Comparison of ENCODE assay signal across 29 mouse cellular contexts in the genomic region with DNA sequence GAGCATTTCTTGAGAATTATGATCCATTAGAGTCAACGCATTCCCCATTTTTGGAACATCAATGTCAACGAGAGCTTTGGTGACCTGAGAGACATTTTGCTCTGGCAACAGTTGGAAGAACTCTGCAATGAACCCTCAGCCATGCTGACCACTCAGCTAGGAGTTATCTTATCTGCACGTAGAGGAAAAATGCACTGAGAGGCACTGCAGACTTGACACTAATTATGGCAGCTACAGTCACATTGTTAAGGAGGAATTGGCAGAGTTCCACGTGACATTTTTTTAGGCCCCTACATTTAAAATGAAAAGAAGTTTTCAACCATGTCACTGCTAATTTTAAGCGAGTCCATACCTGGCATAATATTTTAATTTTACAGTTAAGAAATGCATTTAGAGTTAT.
A peak's percentile ranks its signal among the peaks of the same experiment; 100 is the strongest.
DNase-seq lines count a peak whose midpoint lies in the region; ATAC-seq and TF ChIP-seq lines count a peak whose summit lies in the region.
"Had no signal": no experiment of that assay in that cellular context is flagged by ENCODE, and none has a peak within 500 bp of the region (broad histone marks: within the 10 kb centered on the region; RNA-seq: fewer than 3 reads in every experiment).

No protein-coding gene starts in this region.

- H3K9ac ChIP-seq in forebrain, embryonic 14.5 days (ENCODE audit: low read length), result no peak overlapping the region
- H3K9ac ChIP-seq in forebrain, embryonic 12.5 days, result no peak overlapping the region
- no peak overlapping the region for H3K9ac ChIP-seq in heart, embryonic 12.5 days
- H3K9ac ChIP-seq in heart, postnatal 0 days (replicated peaks; ENCODE audit: low read depth, low read length), result no peak overlapping the region
- no peak overlapping the region for H3K9ac ChIP-seq in kidney, embryonic 16.5 days (replicated peaks; ENCODE audit: low read length)
- no peak overlapping the region for H3K9ac ChIP-seq in midbrain, embryonic 13.5 days (replicated peaks)
- H3K9ac ChIP-seq: embryonic facial prominence, embryonic 12.5 days; forebrain, postnatal 0 days; hindbrain, embryonic 14.5 days; limb, embryonic 12.5 days; liver, embryonic 15.5 days; neural tube, embryonic 13.5 days had no signal

- no peaks in the 10 kb centered on the region for H3K36me3 ChIP-seq in forebrain, embryonic 14.5 days (ENCODE audit: control insufficient read depth, insufficient read depth, low read length)
- H3K36me3 ChIP-seq in forebrain, embryonic 12.5 days (replicated peaks), result no peaks in the 10 kb centered on the region
- H3K36me3 ChIP-seq in heart, embryonic 12.5 days, result no peaks in the 10 kb centered on the region
- H3K36me3 ChIP-seq in heart, postnatal 0 days (replicated peaks; ENCODE audit: control insufficient read depth, insufficient read depth, low read length), result no peaks in the 10 kb centered on the region
- H3K36me3 ChIP-seq in kidney, embryonic 16.5 days (ENCODE audit: insufficient read depth, low read length), result no peaks in the 10 kb centered on the region
- H3K36me3 ChIP-seq in midbrain, embryonic 13.5 days, result no peaks in the 10 kb centered on the region
- H3K36me3 ChIP-seq: embryonic facial prominence, embryonic 12.5 days; forebrain, embryonic 10.5 days; G1E; limb, embryonic 12.5 days; liver, embryonic 15.5 days; neural tube, embryonic 13.5 days had no signal

- no peak for TF ChIP-seq CTCF in heart, postnatal 0 days (IDR thresholded peaks at IDR 0.05; ENCODE audit: low read depth)

- H3K9me3 ChIP-seq in forebrain, embryonic 14.5 days (replicated peaks; ENCODE audit: control insufficient read depth, low read length), result no peaks in the 10 kb centered on the region
- no peaks in the 10 kb centered on the region for H3K9me3 ChIP-seq in forebrain, embryonic 12.5 days
- no peaks in the 10 kb centered on the region; the same call in 1 of the 2 replicates for H3K9me3 ChIP-seq in heart, embryonic 12.5 days (replicated peaks)
- H3K9me3 ChIP-seq in heart, postnatal 0 days (replicated peaks; ENCODE audit: control insufficient read depth, low read length), result peaks cover 5% of the 10 kb centered on the region; the same call in 1 of the 2 replicates
- H3K9me3 ChIP-seq in kidney, embryonic 16.5 days (ENCODE audit: low read length), result 0 out of 2 replicates have a peak, but pooled peaks cover 4% of the 10 kb centered on the region
- no peaks in the 10 kb centered on the region for H3K9me3 ChIP-seq in midbrain, embryonic 13.5 days
- H3K9me3 ChIP-seq: embryonic facial prominence, embryonic 12.5 days; forebrain, embryonic 10.5 days; G1E; liver, embryonic 15.5 days; neural tube, embryonic 13.5 days had no signal

- H3K4me3 ChIP-seq in forebrain, embryonic 14.5 days (ENCODE audit: low read depth, low read length), result no peak overlapping the region
- H3K4me3 ChIP-seq in forebrain, embryonic 12.5 days (replicated peaks), result no peak overlapping the region
- H3K4me3 ChIP-seq in heart, embryonic 12.5 days, result no peak overlapping the region
- H3K4me3 ChIP-seq in heart, postnatal 0 days (ENCODE audit: low read depth, low read length), result no peak overlapping the region
- H3K4me3 ChIP-seq in kidney, embryonic 16.5 days (ENCODE audit: low read length), result no peak overlapping the region
- no peak overlapping the region for H3K4me3 ChIP-seq in midbrain, embryonic 13.5 days (replicated peaks)
- H3K4me3 ChIP-seq: embryonic facial prominence, embryonic 12.5 days; forebrain, embryonic 10.5 days; layer of hippocampus, adult 2 months; left cerebral cortex, adult 2 months; limb, embryonic 12.5 days; liver, embryonic 15.5 days; neural tube, embryonic 13.5 days had no signal

- H3K27ac ChIP-seq in forebrain, embryonic 14.5 days (ENCODE audit: low read depth, low read length), result no peak overlapping the region
- no peak overlapping the region for H3K27ac ChIP-seq in forebrain, embryonic 12.5 days
- H3K27ac ChIP-seq in heart, embryonic 12.5 days (ENCODE audit: poor library complexity, severe bottlenecking), result peak overlapping the region; percentile 30; the same call in 1 of the 2 replicates
- H3K27ac ChIP-seq in heart, postnatal 0 days (ENCODE audit: low read depth), result peak overlapping the region; percentile 66
- no peak overlapping the region for H3K27ac ChIP-seq in kidney, embryonic 16.5 days (ENCODE audit: low read length)
- H3K27ac ChIP-seq in midbrain, embryonic 13.5 days, result no peak overlapping the region
- H3K27ac ChIP-seq: embryonic facial prominence, embryonic 12.5 days; forebrain, embryonic 10.5 days; hindbrain, embryonic 14.5 days; layer of hippocampus, adult 2 months; left cerebral cortex, adult 2 months; limb, embryonic 12.5 days; liver, embryonic 15.5 days; neural tube, embryonic 13.5 days had no signal

- TF ChIP-seq EP300 in heart, postnatal 0 days (IDR thresholded peaks at IDR 0.05; ENCODE audit: low read depth), result peak; percentile 73

- DNase-seq in forebrain, embryonic 14.5 days (ENCODE audit: low spot score), result peak; percentile 14
- peak; percentile 26 for DNase-seq in Muller cell, postnatal 12 days (ENCODE audit: inconsistent ontology term)
- DNase-seq in heart, postnatal 0 days (ENCODE audit: low spot score), result peak; percentile 76
- DNase-seq in thymus, postnatal 0 days (ENCODE audit: low spot score), result no peak
- DNase-seq: adrenal gland, postnatal 14 days; cerebellum, adult 11-12 months; cerebellum, adult 9-11 months; embryo, embryonic 11 days; forebrain, postnatal 0 days; kidney, adult 11 months; kidney, postnatal 25 days; lung, postnatal 36 days; right cerebral cortex, postnatal 14 days; thymus, postnatal 25 days had no signal

- H3K4me2 ChIP-seq in forebrain, embryonic 14.5 days (ENCODE audit: low read length), result no peak overlapping the region
- no peak overlapping the region for H3K4me2 ChIP-seq in forebrain, embryonic 12.5 days
- no peak overlapping the region for H3K4me2 ChIP-seq in heart, embryonic 12.5 days
- no peak overlapping the region for H3K4me2 ChIP-seq in heart, postnatal 0 days (ENCODE audit: low read depth, low read length)
- H3K4me2 ChIP-seq in kidney, embryonic 16.5 days (replicated peaks; ENCODE audit: low read depth, low read length), result no peak overlapping the region
- H3K4me2 ChIP-seq in midbrain, embryonic 13.5 days (replicated peaks), result no peak overlapping the region
- H3K4me2 ChIP-seq: embryonic facial prominence, embryonic 12.5 days; hindbrain, embryonic 14.5 days; limb, embryonic 12.5 days; liver, embryonic 15.5 days; midbrain, embryonic 11.5 days; neural tube, embryonic 13.5 days had no signal

- WGBS in forebrain, embryonic 14.5 days, result 70% methylated on average over 5 of the region's 5 CpGs
- WGBS in forebrain, embryonic 12.5 days, result 79% methylated on average over 5 of the region's 5 CpGs
- WGBS in heart, embryonic 12.5 days, result 21% methylated on average over 5 of the region's 5 CpGs
- 12% methylated on average over 5 of the region's 5 CpGs for WGBS in heart, postnatal 0 days
- 61% methylated on average over 5 of the region's 5 CpGs for WGBS in kidney, embryonic 16.5 days
- WGBS in midbrain, embryonic 13.5 days, result 82% methylated on average over 5 of the region's 5 CpGs

- H3K4me1 ChIP-seq in forebrain, embryonic 14.5 days (ENCODE audit: control insufficient read depth, insufficient read depth, low read length), result no peaks in the 10 kb centered on the region
- no peaks in the 10 kb centered on the region for H3K4me1 ChIP-seq in forebrain, embryonic 12.5 days
- H3K4me1 ChIP-seq in heart, embryonic 12.5 days (replicated peaks), result peaks cover 6% of the 10 kb centered on the region; the same call in 1 of the 2 replicates
- H3K4me1 ChIP-seq in heart, postnatal 0 days (ENCODE audit: control insufficient read depth, insufficient read depth), result no peaks in the 10 kb centered on the region
- no peaks in the 10 kb centered on the region for H3K4me1 ChIP-seq in kidney, embryonic 16.5 days (ENCODE audit: insufficient read depth, low read length)
- no peaks in the 10 kb centered on the region for H3K4me1 ChIP-seq in midbrain, embryonic 13.5 days (replicated peaks)
- H3K4me1 ChIP-seq: embryonic facial prominence, embryonic 12.5 days; forebrain, embryonic 10.5 days; limb, embryonic 12.5 days; liver, embryonic 15.5 days; neural tube, embryonic 13.5 days had no signal

- H3K27me3 ChIP-seq in forebrain, embryonic 14.5 days (replicated peaks; ENCODE audit: control insufficient read depth, insufficient read depth, low read length), result no peaks in the 10 kb centered on the region
- no peaks in the 10 kb centered on the region for H3K27me3 ChIP-seq in forebrain, embryonic 12.5 days
- no peaks in the 10 kb centered on the region for H3K27me3 ChIP-seq in heart, embryonic 12.5 days (replicated peaks)
- no peaks in the 10 kb centered on the region for H3K27me3 ChIP-seq in heart, postnatal 0 days (ENCODE audit: control insufficient read depth, insufficient read depth, low read length)
- no peaks in the 10 kb centered on the region for H3K27me3 ChIP-seq in kidney, embryonic 16.5 days (ENCODE audit: insufficient read depth, low read length)
- no peaks in the 10 kb centered on the region for H3K27me3 ChIP-seq in midbrain, embryonic 13.5 days
- H3K27me3 ChIP-seq: embryonic facial prominence, embryonic 12.5 days; limb, embryonic 12.5 days; liver, embryonic 15.5 days; neural tube, embryonic 13.5 days; Patski had no signal

- no peak for ATAC-seq in forebrain, embryonic 14.5 days
- no peak for ATAC-seq in forebrain, embryonic 12.5 days (ENCODE audit: low FRiP score)
- ATAC-seq in heart, embryonic 12.5 days (ENCODE audit: insufficient number of reproducible peaks, low FRiP score), result peak; percentile 76; the same call in 1 of the 2 replicates
- ATAC-seq in heart, postnatal 0 days (ENCODE audit: insufficient read depth, low read depth), result peak; percentile 85
- ATAC-seq in kidney, embryonic 16.5 days (ENCODE audit: low FRiP score, low TSS enrichment), result no peak
- no peak for ATAC-seq in midbrain, embryonic 13.5 days
- ATAC-seq: forebrain, postnatal 0 days; Patski had no signal

Comparison
In these comparisons a context has a peak if more than half of its experiments do, and no peak if none do; other contexts are left out.
1. ATAC-seq: peak in heart, embryonic 12.5 days (single experiment) and heart, postnatal 0 days (single experiment); none in forebrain, embryonic 14.5 days (single experiment), forebrain, embryonic 12.5 days (single experiment), kidney, embryonic 16.5 days (single experiment) and midbrain, embryonic 13.5 days (single experiment).
2. H3K27ac ChIP-seq: peak in heart, embryonic 12.5 days (single experiment) and heart, postnatal 0 days (single experiment); none in forebrain, embryonic 14.5 days (single experiment), forebrain, embryonic 12.5 days (single experiment), kidney, embryonic 16.5 days (single experiment) and midbrain, embryonic 13.5 days (single experiment).